Mouse (Mus musculus): Measurements from ENCODE around the gene Cd83. TPM values are rescaled to one million over a fixed set of nuclear protein-coding genes. Genes with fewer than 3 reads are reported as not detected.

Gene Cd83
- polyA plus RNA-seq (2016; fragmentation: Nextera tagmentation; extraction: Ambion mirVana): 13.2 and 14.2 TPM in 2 replicates

GRCm38 (mm10) chr13:43784725-43785711 is at the start of gene Cd83:
TSS of gene Cd83 (plus strand) at chr13:43784775.
- Histone ChIP-seq H3K4me3 (replicated peaks) (peak within 1 kb of the TSS; percentile 62), H3K4me2 (peak within 1 kb of the TSS; percentile 97), H3K9me3 (no peaks in the 10 kb centered on the region), H3K36me3 (no peaks in the 10 kb centered on the region), H3K4me1 (replicated peaks) (peaks cover 43% of the 10 kb centered on the region), H3K9ac (replicated peaks) (peak within 1 kb of the TSS; percentile 79), H3K27ac (peak within 1 kb of the TSS; percentile 56; the same call in 1 of the 2 replicates), H3K27me3 (peaks cover 39% of the 10 kb centered on the region)
- WGBS: 3% methylated on average over 73 of the region's 73 CpGs
- ATAC-seq (ENCODE audit: insufficient number of reproducible peaks, insufficient read depth, low FRiP score, low TSS enrichment, low read depth): peak; percentile 48

GRCm38 (mm10) chr13:43739598-43740275 is 44.8 kb upstream of the Cd83 start:
- H3K27ac ChIP-seq: no peak overlapping the region
- no peak overlapping the region for H3K4me3 ChIP-seq (replicated peaks)
- H3K9me3 ChIP-seq: peaks cover 7% of the 10 kb centered on the region
- 0 out of 2 replicates have a peak, but pooled peaks have one; percentile 63 for ATAC-seq (ENCODE audit: insufficient number of reproducible peaks, insufficient read depth, low FRiP score, low TSS enrichment, low read depth)
- 33% methylated on average over 15 of the region's 15 CpGs for WGBS
- no peak overlapping the region for H3K9ac ChIP-seq (replicated peaks)
- no peak overlapping the region for H3K4me2 ChIP-seq
- H3K4me1 ChIP-seq (replicated peaks): no peaks in the 10 kb centered on the region; the same call in 1 of the 2 replicates
- no peaks in the 10 kb centered on the region for H3K36me3 ChIP-seq
- no peaks in the 10 kb centered on the region for H3K27me3 ChIP-seq

GRCm38 (mm10) chr13:43740276-43740608 is 44.3 kb upstream of the Cd83 start:
- H3K4me2 ChIP-seq: no peak overlapping the region
- WGBS: 82% methylated on average over 7 of the region's 7 CpGs
- no peak for ATAC-seq (ENCODE audit: insufficient number of reproducible peaks, insufficient read depth, low FRiP score, low TSS enrichment, low read depth)
- H3K36me3 ChIP-seq: no peaks in the 10 kb centered on the region
- no peak overlapping the region for H3K9ac ChIP-seq (replicated peaks)
- peaks cover 7% of the 10 kb centered on the region for H3K9me3 ChIP-seq
- H3K27ac ChIP-seq: no peak overlapping the region
- H3K4me1 ChIP-seq (replicated peaks): no peaks in the 10 kb centered on the region; the same call in 1 of the 2 replicates
- no peaks in the 10 kb centered on the region for H3K27me3 ChIP-seq
- H3K4me3 ChIP-seq (replicated peaks): no peak overlapping the region

- H3K27ac ChIP-seq: no peak overlapping the region
- no peak overlapping the region for H3K9ac ChIP-seq (replicated peaks)
- H3K36me3 ChIP-seq: no peaks in the 10 kb centered on the region
- no peak for ATAC-seq (ENCODE audit: insufficient number of reproducible peaks, insufficient read depth, low FRiP score, low TSS enrichment, low read depth)
- H3K9me3 ChIP-seq: peaks cover 7% of the 10 kb centered on the region
- H3K4me3 ChIP-seq (replicated peaks): no peak overlapping the region
- H3K4me2 ChIP-seq: no peak overlapping the region
- no peaks in the 10 kb centered on the region; the same call in 1 of the 2 replicates for H3K4me1 ChIP-seq (replicated peaks)
- WGBS: 66% methylated on average over 3 of the region's 3 CpGs
- H3K27me3 ChIP-seq: no peaks in the 10 kb centered on the region
These were observed 41.9 kb upstream of the Cd83 start for GRCm38 (mm10) chr13:43742677-43743076.

- Histone ChIP-seq H3K9ac (replicated peaks) (no peak overlapping the region), H3K9me3 (peaks cover 7% of the 10 kb centered on the region), H3K4me3 (replicated peaks) (no peak overlapping the region), H3K4me2 (no peak overlapping the region), H3K27ac (no peak overlapping the region), H3K27me3 (no peaks in the 10 kb centered on the region), H3K4me1 (replicated peaks) (no peaks in the 10 kb centered on the region; the same call in 1 of the 2 replicates), H3K36me3 (no peaks in the 10 kb centered on the region)
- WGBS: 88% methylated on average over 7 of the region's 7 CpGs
- ATAC-seq (ENCODE audit: insufficient number of reproducible peaks, insufficient read depth, low FRiP score, low TSS enrichment, low read depth): no peak
These were observed 40.3 kb upstream of the Cd83 start for GRCm38 (mm10) chr13:43744259-43744658.

- H3K4me3 ChIP-seq (replicated peaks): no peak overlapping the region
- no peaks in the 10 kb centered on the region for H3K9me3 ChIP-seq
- WGBS: 52% methylated on average over 3 of the region's 3 CpGs
- no peaks in the 10 kb centered on the region for H3K4me1 ChIP-seq (replicated peaks)
- H3K27me3 ChIP-seq: no peaks in the 10 kb centered on the region
- no peak overlapping the region for H3K27ac ChIP-seq
- no peak overlapping the region for H3K9ac ChIP-seq (replicated peaks)
- ATAC-seq (ENCODE audit: insufficient number of reproducible peaks, insufficient read depth, low FRiP score, low TSS enrichment, low read depth): no peak
- no peak overlapping the region for H3K4me2 ChIP-seq
- H3K36me3 ChIP-seq: no peaks in the 10 kb centered on the region
These were observed 34.3 kb upstream of the Cd83 start for GRCm38 (mm10) chr13:43750301-43750700.

GRCm38 (mm10) chr13:43750966-43751365 is 33.6 kb upstream of the Cd83 start:
- Histone ChIP-seq H3K27ac (no peak overlapping the region), H3K4me3 (replicated peaks) (no peak overlapping the region), H3K4me1 (replicated peaks) (no peaks in the 10 kb centered on the region), H3K9ac (replicated peaks) (no peak overlapping the region), H3K36me3 (no peaks in the 10 kb centered on the region), H3K27me3 (no peaks in the 10 kb centered on the region), H3K9me3 (no peaks in the 10 kb centered on the region), H3K4me2 (no peak overlapping the region)
- no peak for ATAC-seq (ENCODE audit: insufficient number of reproducible peaks, insufficient read depth, low FRiP score, low TSS enrichment, low read depth)
- 96% methylated on average over 6 of the region's 6 CpGs for WGBS

GRCm38 (mm10) chr13:43752407-43752806 is 32.2 kb upstream of the Cd83 start:
- Histone ChIP-seq H3K4me1 (replicated peaks) (no peaks in the 10 kb centered on the region), H3K36me3 (no peaks in the 10 kb centered on the region), H3K4me3 (replicated peaks) (no peak overlapping the region), H3K27ac (no peak overlapping the region), H3K27me3 (no peaks in the 10 kb centered on the region), H3K9ac (replicated peaks) (no peak overlapping the region), H3K4me2 (no peak overlapping the region), H3K9me3 (no peaks in the 10 kb centered on the region)
- ATAC-seq (ENCODE audit: insufficient number of reproducible peaks, insufficient read depth, low FRiP score, low TSS enrichment, low read depth): no peak
- WGBS: 83% methylated on average over 7 of the region's 7 CpGs

GRCm38 (mm10) chr13:43753652-43754051 is 30.9 kb upstream of the Cd83 start:
- Histone ChIP-seq H3K4me3 (replicated peaks) (no peak overlapping the region), H3K9ac (replicated peaks) (no peak overlapping the region), H3K27ac (no peak overlapping the region), H3K9me3 (no peaks in the 10 kb centered on the region), H3K4me2 (no peak overlapping the region), H3K27me3 (no peaks in the 10 kb centered on the region), H3K4me1 (replicated peaks) (no peaks in the 10 kb centered on the region), H3K36me3 (no peaks in the 10 kb centered on the region)
- 22% methylated on average over 9 of the region's 9 CpGs for WGBS
- ATAC-seq (ENCODE audit: insufficient number of reproducible peaks, insufficient read depth, low FRiP score, low TSS enrichment, low read depth): no peak

- no peak overlapping the region for H3K9ac ChIP-seq (replicated peaks)
These were observed 30.0 kb upstream of the Cd83 start for GRCm38 (mm10) chr13:43754455-43755128.

GRCm38 (mm10) chr13:43755573-43755972 is 29.0 kb upstream of the Cd83 start:
- ATAC-seq (ENCODE audit: insufficient number of reproducible peaks, insufficient read depth, low FRiP score, low TSS enrichment, low read depth): no peak
- no peaks in the 10 kb centered on the region; the same call in 1 of the 2 replicates for H3K9me3 ChIP-seq
- H3K4me2 ChIP-seq: no peak overlapping the region
- H3K4me1 ChIP-seq (replicated peaks): no peaks in the 10 kb centered on the region
- no peak overlapping the region for H3K4me3 ChIP-seq (replicated peaks)
- H3K27me3 ChIP-seq: no peaks in the 10 kb centered on the region
- H3K9ac ChIP-seq (replicated peaks): no peak overlapping the region
- WGBS: 73% methylated on average over 7 of the region's 7 CpGs
- no peak overlapping the region for H3K27ac ChIP-seq
- H3K36me3 ChIP-seq: no peaks in the 10 kb centered on the region

More at GRCm38 (mm10) chr13:43754455-43755128, 30.0 kb upstream of the Cd83 start:
- no peak overlapping the region for H3K4me3 ChIP-seq (replicated peaks)
- no peak overlapping the region for H3K27ac ChIP-seq
- no peaks in the 10 kb centered on the region for H3K27me3 ChIP-seq
- no peak overlapping the region for H3K4me2 ChIP-seq
- no peak for ATAC-seq (ENCODE audit: insufficient number of reproducible peaks, insufficient read depth, low FRiP score, low TSS enrichment, low read depth)
- no peaks in the 10 kb centered on the region for H3K4me1 ChIP-seq (replicated peaks)
- H3K9me3 ChIP-seq: no peaks in the 10 kb centered on the region; the same call in 1 of the 2 replicates
- 70% methylated on average over 3 of the region's 3 CpGs for WGBS
- H3K36me3 ChIP-seq: no peaks in the 10 kb centered on the region
